Mouse (Mus musculus): Measurements from ENCODE around the gene Ago1. TPM values are rescaled to one million over a fixed set of nuclear protein-coding genes. Genes with fewer than 3 reads are reported as not detected.

Gene Ago1
- total and polyA plus RNA-seq, 3 experiments, result 5.4 to 312 (median 15.4) TPM

DNA sequence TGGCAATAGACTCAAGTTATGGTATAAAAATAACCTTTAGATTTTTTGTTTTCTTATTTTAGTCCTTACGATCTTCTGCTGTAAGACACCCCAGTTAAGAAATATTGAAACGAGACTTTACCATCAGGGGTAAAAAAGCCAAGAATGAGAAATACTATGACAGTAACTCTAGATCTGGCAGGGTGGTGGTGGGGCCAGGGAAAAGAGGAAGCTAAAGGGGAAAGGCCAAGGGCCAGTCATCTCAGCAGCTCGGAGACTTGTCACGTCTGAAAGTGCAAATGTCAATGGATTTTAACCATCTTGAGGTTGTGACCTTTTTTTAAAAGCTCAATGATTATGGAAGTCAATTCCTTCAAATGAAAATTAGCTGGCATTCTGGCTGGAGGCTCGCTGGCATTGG is 30.1 kb downstream of the Ago1 start:
- no peak for DNase-seq (ENCODE audit: low read depth, low spot score)
- no peaks in the 10 kb centered on the region for H3K27me3 ChIP-seq (ENCODE audit: control insufficient read depth in 1 of 2, insufficient read depth in 2 of 2, low read length in 2 of 2)
- H3K27ac ChIP-seq (ENCODE audit: control insufficient read depth, low read depth, low read length), result no peak overlapping the region
- H3K9me3 ChIP-seq (replicated peaks; ENCODE audit: insufficient read depth, low read length), result no peaks in the 10 kb centered on the region
- no peak overlapping the region for H3K9ac ChIP-seq (ENCODE audit: control insufficient read depth, low read depth, low read length, poor library complexity, severe bottlenecking)
- H3K36me3 ChIP-seq (ENCODE audit: control insufficient read depth in 1 of 2, insufficient read depth in 2 of 2, low read length in 2 of 2), result peaks cover 0 to 2% of the 10 kb centered on the region in 2 experiments; a peak in 2 of 4 replicates
- TF ChIP-seq TBP (IDR thresholded peaks at IDR 0.05; ENCODE audit: low read depth, low read length), result no peak
- TF ChIP-seq EP300 (IDR thresholded peaks at IDR 0.05; ENCODE audit: low read depth in 1 of 2, low read length in 2 of 2), result no peak
- TF ChIP-seq ZKSCAN1 (IDR thresholded peaks at IDR 0.05; ENCODE audit: low read depth, low read length), result no peak
- no peak for TF ChIP-seq RCOR1 (IDR thresholded peaks at IDR 0.05; ENCODE audit: low read depth, low read length)
- no peak for TF ChIP-seq POLR2AphosphoS2 (IDR thresholded peaks at IDR 0.05; ENCODE audit: low read length)
- TF ChIP-seq MAX (IDR thresholded peaks at IDR 0.05; ENCODE audit: low read length), result no peak
- no peak for TF ChIP-seq ZC3H11A (IDR thresholded peaks at IDR 0.05; ENCODE audit: low read depth, low read length)
- no peak for TF ChIP-seq CHD1 (IDR thresholded peaks at IDR 0.05; ENCODE audit: low read depth, low read length)
- no peak for TF ChIP-seq JUND (IDR thresholded peaks at IDR 0.05; ENCODE audit: low read depth, low read length)
- TF ChIP-seq GABPA (IDR thresholded peaks at IDR 0.05; ENCODE audit: low read depth, low read length), result no peak
- TF ChIP-seq POLR2A (IDR thresholded peaks at IDR 0.05; ENCODE audit: control insufficient read depth in 1 of 2, insufficient read depth in 1 of 2, low read depth in 1 of 2, low read length in 2 of 2, poor library complexity in 1 of 2), result no peak
- no peak for TF ChIP-seq MEF2A (IDR thresholded peaks at IDR 0.05; ENCODE audit: extremely low read depth, insufficient replicate concordance, low read depth, low read length, poor library complexity, severe bottlenecking)
- TF ChIP-seq MXI1 (IDR thresholded peaks at IDR 0.05; ENCODE audit: low read depth, low read length), result no peak
- no peak for TF ChIP-seq POLR2AphosphoS5 (IDR thresholded peaks at IDR 0.05; ENCODE audit: borderline replicate concordance, low read depth, low read length)
- H3K79me2 ChIP-seq (ENCODE audit: control insufficient read depth, insufficient read depth, low read length, poor library complexity), result no peaks in the 10 kb centered on the region
- no peaks in the 10 kb centered on the region for H3K4me1 ChIP-seq (ENCODE audit: control insufficient read depth in 1 of 2, insufficient read depth in 2 of 2, low read length in 2 of 2)
- H3K4me3 ChIP-seq (ENCODE audit: control insufficient read depth in 1 of 2, insufficient read depth in 1 of 2, low read depth in 2 of 2, low read length in 2 of 2), result no peak overlapping the region

DNA sequence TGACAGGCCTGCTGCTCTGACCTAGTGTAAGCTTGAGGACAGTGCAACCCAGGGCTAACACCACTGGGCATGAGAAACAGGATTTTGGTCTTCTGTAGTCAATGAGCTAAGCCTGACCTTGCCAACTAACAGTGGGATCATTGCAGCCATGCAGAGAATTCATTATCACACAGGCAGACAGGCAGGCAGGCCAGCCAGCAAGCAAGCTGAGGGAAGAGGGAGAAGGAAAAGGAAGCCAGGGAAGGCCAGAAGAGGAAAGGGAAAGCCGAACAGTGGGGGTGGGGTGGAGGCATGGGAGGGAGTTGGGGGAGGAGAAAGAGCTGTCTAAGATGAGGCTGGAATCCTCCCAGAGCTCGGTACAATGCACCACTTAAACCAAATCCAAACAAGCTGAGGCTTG is 32.1 kb downstream of the Ago1 start:
- no peak overlapping the region for H3K9ac ChIP-seq (ENCODE audit: control insufficient read depth, low read depth, low read length, poor library complexity, severe bottlenecking)
- TF ChIP-seq SMC3 (IDR thresholded peaks at IDR 0.05; ENCODE audit: low read depth, low read length) (no peak), USF2 (IDR thresholded peaks at IDR 0.05; ENCODE audit: borderline replicate concordance in 1 of 2, insufficient read depth in 1 of 2, low read depth in 1 of 2, low read length in 2 of 2) (no peak), ZMIZ1 (IDR thresholded peaks at IDR 0.05; ENCODE audit: low read depth, low read length) (no peak), CTCF (IDR thresholded peaks at IDR 0.05 in 2 of 3, conservative IDR thresholded peaks at IDR 0.05 in 1 of 3; ENCODE audit: control insufficient read depth in 1 of 3, insufficient read depth in 1 of 3, low read depth in 2 of 3, low read length in 3 of 3, poor library complexity in 1 of 3, severe bottlenecking in 1 of 3) (no peak), SIN3A (IDR thresholded peaks at IDR 0.05; ENCODE audit: low read length) (no peak), MAFK (IDR thresholded peaks at IDR 0.05; ENCODE audit: borderline replicate concordance, low read depth, low read length) (no peak)
- no peak overlapping the region for H3K27ac ChIP-seq (ENCODE audit: control insufficient read depth, low read depth, low read length)
- DNase-seq (ENCODE audit: low read depth, low spot score), result no peak
- H3K4me1 ChIP-seq (ENCODE audit: control insufficient read depth in 1 of 2, insufficient read depth in 2 of 2, low read length in 2 of 2), result no peaks in the 10 kb centered on the region
- H3K79me2 ChIP-seq (ENCODE audit: control insufficient read depth, insufficient read depth, low read length, poor library complexity), result no peaks in the 10 kb centered on the region
- H3K36me3 ChIP-seq (ENCODE audit: control insufficient read depth in 1 of 2, insufficient read depth in 2 of 2, low read length in 2 of 2), result no peaks in the 10 kb centered on the region; a peak in 1 of 4 replicates
- H3K4me3 ChIP-seq (ENCODE audit: control insufficient read depth in 1 of 2, insufficient read depth in 1 of 2, low read depth in 2 of 2, low read length in 2 of 2), result no peak overlapping the region
- no peaks in the 10 kb centered on the region for H3K9me3 ChIP-seq (replicated peaks; ENCODE audit: insufficient read depth, low read length)
- H3K27me3 ChIP-seq (ENCODE audit: control insufficient read depth in 1 of 2, insufficient read depth in 2 of 2, low read length in 2 of 2), result no peaks in the 10 kb centered on the region
